Comparison of ENCODE assay signal across 20 mouse cellular contexts in the genomic region with DNA sequence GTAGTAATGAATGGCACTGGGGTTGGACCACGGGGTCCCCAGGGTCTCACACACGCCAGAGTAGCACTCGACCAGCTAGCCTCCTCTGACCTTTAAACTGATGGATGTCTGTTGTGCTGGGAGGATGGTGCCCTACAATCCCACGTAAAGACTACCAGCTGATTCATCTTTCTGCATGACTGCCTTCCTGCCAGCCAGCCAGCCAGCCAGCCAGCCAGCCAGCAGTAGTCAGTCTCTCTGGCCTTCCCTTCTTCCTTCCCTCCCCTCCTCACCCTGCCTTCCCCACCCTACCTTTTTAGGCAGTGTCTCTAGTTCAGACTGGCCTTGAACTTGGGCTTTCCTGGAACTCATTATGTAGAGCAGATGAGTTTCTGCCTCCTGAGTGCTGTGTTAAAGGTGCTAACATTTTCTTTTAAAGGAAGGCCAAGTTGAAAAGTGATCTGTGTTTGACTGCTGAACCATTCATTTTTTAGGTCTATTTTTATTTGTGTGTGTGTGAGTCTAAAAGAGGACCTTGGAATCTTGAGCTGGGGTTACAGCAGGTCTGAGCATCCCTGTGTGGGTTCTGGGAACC. TPM values are rescaled to one million over a fixed set of nuclear protein-coding genes. Genes with fewer than 3 reads are reported as not detected.
DNase-seq lines count a peak whose midpoint lies in the region; ATAC-seq lines count a peak whose summit lies in the region.
"Had no signal": no experiment of that assay in that cellular context is flagged by ENCODE, and none has a peak within 500 bp of the region (broad histone marks: within the 10 kb centered on the region; RNA-seq: fewer than 3 reads in every experiment).

No protein-coding gene starts in this region.

- peaks cover 5% of the 10 kb centered on the region; the same call in 1 of the 2 replicates for H3K36me3 ChIP-seq in kidney, embryonic 16.5 days (ENCODE audit: insufficient read depth, low read length)
- no peaks in the 10 kb centered on the region for H3K36me3 ChIP-seq in midbrain, embryonic 14.5 days (ENCODE audit: control insufficient read depth, insufficient read depth, low read length)
- H3K36me3 ChIP-seq: lung, embryonic 15.5 days had no signal

- H3K4me3 ChIP-seq in kidney, embryonic 16.5 days (ENCODE audit: low read length), result no peak overlapping the region
- H3K4me3 ChIP-seq in midbrain, embryonic 14.5 days (replicated peaks; ENCODE audit: low read depth, low read length), result no peak overlapping the region
- H3K4me3 ChIP-seq: embryonic facial prominence, embryonic 12.5 days; heart, adult 2 months; layer of hippocampus, adult 2 months; lung, embryonic 15.5 days had no signal

- no peak overlapping the region for H3K4me2 ChIP-seq in kidney, embryonic 16.5 days (replicated peaks; ENCODE audit: low read depth, low read length)
- H3K4me2 ChIP-seq in midbrain, embryonic 14.5 days (ENCODE audit: low read length), result no peak overlapping the region
- H3K4me2 ChIP-seq: embryonic facial prominence, embryonic 12.5 days; lung, embryonic 15.5 days had no signal

- ATAC-seq in kidney, embryonic 16.5 days (ENCODE audit: low FRiP score, low TSS enrichment), result peak; percentile 20
- no peak for ATAC-seq in midbrain, embryonic 14.5 days (ENCODE audit: low FRiP score, low TSS enrichment)
- ATAC-seq: hindbrain, postnatal 0 days had no signal

- no peaks in the 10 kb centered on the region for H3K9me3 ChIP-seq in kidney, embryonic 16.5 days (ENCODE audit: low read length)
- H3K9me3 ChIP-seq in midbrain, embryonic 14.5 days (ENCODE audit: control insufficient read depth, low read length), result no peaks in the 10 kb centered on the region
- H3K9me3 ChIP-seq: embryonic facial prominence, embryonic 12.5 days; lung, embryonic 15.5 days had no signal

- intact Hi-C loops in gastrocnemius, postnatal 36 days (cut with DNase I), result no loop called here

- H3K4me1 ChIP-seq in kidney, embryonic 16.5 days (ENCODE audit: insufficient read depth, low read length), result peaks cover 45% of the 10 kb centered on the region
- peaks cover 2% of the 10 kb centered on the region; the same call in 1 of the 2 replicates for H3K4me1 ChIP-seq in midbrain, embryonic 14.5 days (ENCODE audit: control insufficient read depth, insufficient read depth, low read length)

- H3K27ac ChIP-seq in kidney, embryonic 16.5 days (ENCODE audit: low read length), result peak overlapping the region; percentile 17; the same call in 1 of the 2 replicates
- H3K27ac ChIP-seq in midbrain, embryonic 14.5 days (replicated peaks; ENCODE audit: low read depth, low read length), result no peak overlapping the region
- H3K27ac ChIP-seq: embryonic facial prominence, embryonic 12.5 days; heart, adult 2 months; hindbrain, postnatal 0 days; layer of hippocampus, adult 2 months; lung, embryonic 15.5 days had no signal

- peak; percentile 49 for DNase-seq in gastrocnemius, adult 18-20 months (ENCODE audit: low spot score)
- DNase-seq in gastrocnemius, postnatal 36 days, result no peak
- peak; percentile 42 for DNase-seq in 416B (ENCODE audit: low read depth)
- DNase-seq in MN1 (ENCODE audit: low spot score), result peak; percentile 20
- DNase-seq in right cerebral cortex, postnatal 36 days (ENCODE audit: low spot score in 2 of 2), result no peak
- no peak for DNase-seq in layer of hippocampus, postnatal 10 days (ENCODE audit: low spot score in 2 of 2)
- no peak for DNase-seq in midbrain, embryonic 14.5 days
- DNase-seq: heart, adult 2 months; right cerebral cortex, postnatal 25 days; thymus, postnatal 25 days had no signal

- 45% methylated on average over 4 of the region's 4 CpGs for WGBS in kidney, embryonic 16.5 days
- 65% methylated on average over 4 of the region's 4 CpGs for WGBS in midbrain, embryonic 14.5 days

- H3K9ac ChIP-seq in kidney, embryonic 16.5 days (replicated peaks; ENCODE audit: low read length), result no peak overlapping the region
- H3K9ac ChIP-seq in midbrain, embryonic 14.5 days (replicated peaks; ENCODE audit: low read length), result no peak overlapping the region
- H3K9ac ChIP-seq: embryonic facial prominence, embryonic 12.5 days; lung, embryonic 15.5 days had no signal

- no peaks in the 10 kb centered on the region for H3K27me3 ChIP-seq in kidney, embryonic 16.5 days (ENCODE audit: insufficient read depth, low read length)
- no peaks in the 10 kb centered on the region for H3K27me3 ChIP-seq in midbrain, embryonic 14.5 days (ENCODE audit: control insufficient read depth, insufficient read depth, low read length)
- H3K27me3 ChIP-seq: embryonic facial prominence, embryonic 12.5 days; lung, embryonic 15.5 days had no signal

RNA-seq across cellular contexts. Expression of gene Rmi2, which starts 7.5 kb away (rescaled TPM):
- total RNA-seq in gastrocnemius, adult 18-20 months (2021), result 1 to 10 TPM in 1 of 2 experiments, under 1 TPM in 1; 0.95 to 1.5 TPM
- total RNA-seq in gastrocnemius, postnatal 36 days (2021), result 1 to 10 TPM; 2.5 to 2.7 TPM
- polyA plus RNA-seq in kidney, embryonic 16.5 days (2015; fragmentation: Nextera tagmentation; extraction: Ambion mirVana), result 2.9 and 3.5 TPM in 2 replicates
- under 1 TPM; 0.29 to 0.48 TPM for total RNA-seq in layer of hippocampus, postnatal 10 days (2021)
- polyA plus RNA-seq in midbrain, embryonic 14.5 days (2014; fragmentation: Nextera tagmentation; extraction: Ambion mirVana), result 0.46 and 0.55 TPM in 2 replicates
- polyA plus RNA-seq: liver, adult 2 months had no signal

RNA-seq across cellular contexts. Expression of gene Gm11172, which starts 29.7 kb away (rescaled TPM):
- not detected for total RNA-seq in gastrocnemius, adult 18-20 months (2021)
- not detected for total RNA-seq in gastrocnemius, postnatal 36 days (2021)
- not detected in 2 replicates for polyA plus RNA-seq in kidney, embryonic 16.5 days (2015; fragmentation: Nextera tagmentation; extraction: Ambion mirVana)
- total RNA-seq in layer of hippocampus, postnatal 10 days (2021), result not detected
- polyA plus RNA-seq in midbrain, embryonic 14.5 days (2014; fragmentation: Nextera tagmentation; extraction: Ambion mirVana), result not detected in 2 replicates
- total RNA-seq: heart, adult 2 months; heart, postnatal 25 days; hindbrain, postnatal 0 days; layer of hippocampus, adult 2 months; left cerebral cortex, adult 8-10 months; liver, adult 2 months; megakaryocyte-erythroid progenitor cell, adult 5-6 weeks had no signal
- polyA plus RNA-seq: embryonic facial prominence, embryonic 12.5 days; heart, adult 2 months; hindbrain, postnatal 0 days; liver, adult 2 months; lung, embryonic 15.5 days; stomach, embryonic 14.5 days had no signal

RNA-seq across cellular contexts. Expression of gene Prm1, which starts 36.7 kb away (rescaled TPM):
- not detected for total RNA-seq in gastrocnemius, adult 18-20 months (2021)
- not detected for total RNA-seq in gastrocnemius, postnatal 36 days (2021)
- not detected in 2 replicates for polyA plus RNA-seq in kidney, embryonic 16.5 days (2015; fragmentation: Nextera tagmentation; extraction: Ambion mirVana)
- not detected for total RNA-seq in layer of hippocampus, postnatal 10 days (2021)
- polyA plus RNA-seq in midbrain, embryonic 14.5 days (2014; fragmentation: Nextera tagmentation; extraction: Ambion mirVana), result 0.74 TPM in 1 of 2 replicates, not detected in the other
- total RNA-seq: heart, adult 2 months; heart, postnatal 25 days; hindbrain, postnatal 0 days; layer of hippocampus, adult 2 months; left cerebral cortex, adult 8-10 months; liver, adult 2 months; megakaryocyte-erythroid progenitor cell, adult 5-6 weeks had no signal
- polyA plus RNA-seq: embryonic facial prominence, embryonic 12.5 days; liver, adult 2 months; stomach, embryonic 14.5 days had no signal

RNA-seq across cellular contexts. Expression of gene Prm2, which starts 46.4 kb away (rescaled TPM):
- not detected for total RNA-seq in gastrocnemius, adult 18-20 months (2021)
- total RNA-seq in gastrocnemius, postnatal 36 days (2021), result not detected
- polyA plus RNA-seq in kidney, embryonic 16.5 days (2015; fragmentation: Nextera tagmentation; extraction: Ambion mirVana), result not detected in 2 replicates
- total RNA-seq in layer of hippocampus, postnatal 10 days (2021), result not detected
- polyA plus RNA-seq in midbrain, embryonic 14.5 days (2014; fragmentation: Nextera tagmentation; extraction: Ambion mirVana), result not detected in 2 replicates
- total RNA-seq: heart, adult 2 months; heart, postnatal 25 days; hindbrain, postnatal 0 days; layer of hippocampus, adult 2 months; left cerebral cortex, adult 8-10 months; liver, adult 2 months; megakaryocyte-erythroid progenitor cell, adult 5-6 weeks had no signal
- polyA plus RNA-seq: embryonic facial prominence, embryonic 12.5 days; hindbrain, postnatal 0 days; liver, adult 2 months; lung, embryonic 15.5 days; stomach, embryonic 14.5 days had no signal

RNA-seq across cellular contexts. Expression of gene Prm3, which starts 51.7 kb away (rescaled TPM):
- not detected for total RNA-seq in gastrocnemius, adult 18-20 months (2021)
- not detected for total RNA-seq in gastrocnemius, postnatal 36 days (2021)
- polyA plus RNA-seq in kidney, embryonic 16.5 days (2015; fragmentation: Nextera tagmentation; extraction: Ambion mirVana), result not detected in 2 replicates
- total RNA-seq in layer of hippocampus, postnatal 10 days (2021), result not detected
- polyA plus RNA-seq in midbrain, embryonic 14.5 days (2014; fragmentation: Nextera tagmentation; extraction: Ambion mirVana), result not detected in 2 replicates
- total RNA-seq: heart, adult 2 months; heart, postnatal 25 days; hindbrain, postnatal 0 days; layer of hippocampus, adult 2 months; left cerebral cortex, adult 8-10 months; liver, adult 2 months; megakaryocyte-erythroid progenitor cell, adult 5-6 weeks had no signal
- polyA plus RNA-seq: embryonic facial prominence, embryonic 12.5 days; hindbrain, postnatal 0 days; liver, adult 2 months; lung, embryonic 15.5 days; stomach, embryonic 14.5 days had no signal

Comparison
In these comparisons a context has a peak if more than half of its experiments do, and no peak if none do; other contexts are left out.
1. DNase-seq: peak in gastrocnemius, adult 18-20 months (single experiment), 416B (single experiment) and MN1 (single experiment); none in gastrocnemius, postnatal 36 days (0 of 2), right cerebral cortex, postnatal 36 days (0 of 2), layer of hippocampus, postnatal 10 days (0 of 2) and midbrain, embryonic 14.5 days (single experiment).